Mouse (Mus musculus): Measurements from ENCODE around the gene Zbtb16.

DNA sequence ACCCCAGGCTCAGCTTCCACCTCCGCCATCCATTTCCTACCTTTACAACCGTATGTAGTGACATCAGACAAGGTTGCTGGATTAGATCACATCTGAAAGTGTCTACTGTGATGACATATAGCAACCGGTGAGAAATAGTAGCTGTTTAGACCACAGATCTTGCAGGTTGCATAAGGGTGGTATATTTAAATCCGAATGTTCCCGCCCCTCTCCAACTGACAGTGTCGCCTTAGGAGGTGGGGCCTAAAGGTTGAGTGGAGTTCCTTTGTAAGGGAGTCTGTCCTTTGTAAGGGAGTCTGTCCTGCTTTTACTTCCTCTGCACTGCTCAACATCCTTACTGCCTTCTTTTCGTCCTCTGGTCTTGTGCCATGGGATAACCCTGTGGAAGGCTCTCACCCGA is 154.8 kb downstream of the Zbtb16 start:
- TF ChIP-seq CTCF (conservative IDR thresholded peaks at IDR 0.05; ENCODE audit: insufficient read depth, insufficient read length, low read depth, low read length) (no peak), POLR2A (IDR thresholded peaks at IDR 0.05; ENCODE audit: low read depth, low read length) (no peak)

All from kidney, adult 2 months (tissue).